Mouse (Mus musculus) C2C12 (cell line): ENCODE results near the gene Ppp1r3c.

Experiments used
- CEBPB ChIP-seq: IDR thresholded peaks from one replicate; pipeline ENCODE4 v1.6.1; 2011; ENCODE audit warnings: low read depth, mild to moderate bottlenecking, control low read depth, moderate library complexity
- CTCF ChIP-seq: IDR thresholded peaks from one replicate; pipeline ENCODE4 v1.5.1; 2011; ENCODE audit not compliant: control insufficient read depth, insufficient read depth, insufficient read length
- MAX ChIP-seq: IDR thresholded peaks from one replicate; pipeline ENCODE4 v1.6.1; 2011; ENCODE audit warnings: mild to moderate bottlenecking, control low read depth
- MYOD1 ChIP-seq: IDR thresholded peaks from one replicate; pipeline ENCODE4 v1.6.1; 2011; ENCODE audit warnings: low read depth; ENCODE audit not compliant: control insufficient read depth, insufficient read length
- MYOG ChIP-seq: IDR thresholded peaks from one replicate; pipeline ENCODE4 v1.6.1; 2011; ENCODE audit not compliant: control insufficient read depth, insufficient read length; ENCODE audit errors: extremely low read depth
- USF1 ChIP-seq: IDR thresholded peaks from one replicate; pipeline ENCODE4 v1.6.1; 2011; ENCODE audit warnings: low read depth, mild to moderate bottlenecking, control low read depth, moderate library complexity

- TF ChIP-seq MYOD1 (no peak), CEBPB (no peak), CTCF (no peak), MYOG (no peak), USF1 (no peak), MAX (no peak)
Measured at GRCm38 (mm10) chr19:36691941-36692340, 44.5 kb downstream of the Ppp1r3c start.
